Mouse (Mus musculus) bone marrow, adult 2 months (tissue): ENCODE data around the gene Cxcl15.

Experiments used
- CTCF ChIP-seq: fragments of 200-500 bp; IDR thresholded peaks from 2 replicates; pipeline ENCODE4 v1.5.1; 2011; ENCODE audit warnings: low read length, control low read depth; ENCODE audit not compliant: control insufficient read depth, insufficient read depth
- POLR2A ChIP-seq: fragments of 200-500 bp; IDR thresholded peaks from 2 replicates; pipeline ENCODE4 v1.6.1; 2011; ENCODE audit warnings: low read depth, mild to moderate bottlenecking, control low read depth, low read length, borderline replicate concordance; ENCODE audit not compliant: control insufficient read depth

DNA sequence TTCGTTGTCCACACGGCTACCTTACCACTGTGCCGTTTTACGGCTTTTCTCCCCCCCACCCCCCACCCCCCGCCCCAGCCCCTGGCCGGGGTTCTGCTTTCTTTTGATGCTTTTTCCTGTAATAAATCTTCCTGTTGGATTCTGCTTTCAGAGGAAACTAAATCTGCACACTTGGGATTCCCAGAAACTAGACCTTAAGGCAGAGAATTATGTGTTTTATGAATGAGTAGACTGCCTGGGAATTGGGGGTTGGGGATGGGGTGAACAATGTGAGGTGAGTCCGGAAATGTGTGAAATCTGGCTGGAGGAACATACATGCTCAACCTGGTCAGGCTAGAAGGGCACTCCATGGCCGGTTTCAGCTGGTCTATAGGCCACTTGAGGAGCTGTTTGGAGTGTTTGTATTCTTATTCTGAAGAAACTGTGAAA, 4.2 kb upstream of the Cxcl15 start:
- TF ChIP-seq CTCF (no peak), POLR2A (no peak)
